Mouse (Mus musculus) stomach, embryonic 14.5 days (tissue): ENCODE measurements at regions not wholly inside any gene's neighbourhood (a gene's known extent, or its start where the extent isn't known, plus 50 kb on each side); places are given as distances from the start of the nearest gene placed in this dataset.

Experiments used
- ATAC-seq: fragments of 200-750 bp; cut with Nextera tagmentation; 2 replicates; pipeline ENCODE4 v1.8.0; 2017; ENCODE audit warnings: low read depth, moderate TSS enrichment; ENCODE audit not compliant: insufficient number of reproducible peaks, insufficient read depth, low FRiP score
- H3K27ac ChIP-seq: fragments of 300-500 bp; sonication (generic); 2 replicates; pipeline ENCODE4 v1.5.1; 2014; ENCODE audit warnings: mild to moderate bottlenecking, low read length, moderate library complexity, mixed read lengths
- H3K27me3 ChIP-seq: fragments of 300-500 bp; sonication (generic); 2 replicates; pipeline ENCODE4 v1.6.1; 2014; ENCODE audit warnings: low read length, control low read depth, mixed read lengths; ENCODE audit not compliant: control insufficient read depth, insufficient read depth
- H3K36me3 ChIP-seq: fragments of 300-500 bp; sonication (generic); 2 replicates; pipeline ENCODE4 v1.6.1; 2014; ENCODE audit warnings: mild to moderate bottlenecking, control low read depth, low read length, moderate library complexity, mixed read lengths; ENCODE audit not compliant: control insufficient read depth, insufficient read depth
- H3K4me1 ChIP-seq: fragments of 300-500 bp; sonication (generic); 2 replicates; pipeline ENCODE4 v1.6.1; 2014; ENCODE audit warnings: low read length, control low read depth, mixed read lengths; ENCODE audit not compliant: control insufficient read depth, insufficient read depth
- H3K4me2 ChIP-seq: fragments of 300-500 bp; sonication (generic); replicated peaks from 2 replicates; pipeline ENCODE4 v1.6.1; 2014; ENCODE audit warnings: low read depth, low read length, control low read depth
- H3K4me3 ChIP-seq: fragments of 300-500 bp; sonication (generic); 2 replicates; pipeline ENCODE4 v1.5.1; 2014; ENCODE audit warnings: low read depth, low read length, control low read depth
- H3K9ac ChIP-seq: fragments of 300-500 bp; sonication (generic); replicated peaks from 2 replicates; pipeline ENCODE4 v1.6.1; 2014; ENCODE audit warnings: low read depth, mild to moderate bottlenecking, control low read depth, low read length, moderate library complexity, mixed read lengths
- H3K9me3 ChIP-seq: fragments of 300-500 bp; sonication (generic); 2 replicates; pipeline ENCODE4 v1.6.1; 2016; ENCODE audit warnings: low read depth, low read length, control low read depth; ENCODE audit not compliant: control insufficient read depth
- WGBS: fragments of 180-500 bp; shearing (Covaris S2); extraction: QIAGEN DNeasy Blood & Tissue Kit; methylation state at CpG from one replicate; pipeline ENCODE4 v1.1.7; 2014; 5-methylcytosine and 5-hydroxymethylcytosine counted together

- Histone ChIP-seq H3K4me3 (no peak overlapping the region), H3K36me3 (no peaks in the 10 kb centered on the region), H3K27ac (no peak overlapping the region), H3K4me1 (no peaks in the 10 kb centered on the region), H3K4me2 (no peak overlapping the region), H3K9me3 (no peaks in the 10 kb centered on the region), H3K9ac (no peak overlapping the region), H3K27me3 (no peaks in the 10 kb centered on the region)
- WGBS: 38% methylated on average over 4 of the region's 4 CpGs
- ATAC-seq: no peak
These were observed 71.5 kb upstream of the Phactr1 start for GRCm38 (mm10) chr13:42608963-42609362.

- H3K36me3 ChIP-seq: no peaks in the 10 kb centered on the region
- no peaks in the 10 kb centered on the region for H3K9me3 ChIP-seq
- no peak overlapping the region for H3K27ac ChIP-seq
- H3K4me1 ChIP-seq: no peaks in the 10 kb centered on the region
- 71% methylated on average over 4 of the region's 4 CpGs for WGBS
- ATAC-seq: no peak
- H3K4me3 ChIP-seq: no peak overlapping the region
- H3K4me2 ChIP-seq: no peak overlapping the region
- no peak overlapping the region for H3K9ac ChIP-seq
- no peaks in the 10 kb centered on the region for H3K27me3 ChIP-seq
These were observed 67.1 kb upstream of the Phactr1 start for GRCm38 (mm10) chr13:42613326-42613725.

DNA sequence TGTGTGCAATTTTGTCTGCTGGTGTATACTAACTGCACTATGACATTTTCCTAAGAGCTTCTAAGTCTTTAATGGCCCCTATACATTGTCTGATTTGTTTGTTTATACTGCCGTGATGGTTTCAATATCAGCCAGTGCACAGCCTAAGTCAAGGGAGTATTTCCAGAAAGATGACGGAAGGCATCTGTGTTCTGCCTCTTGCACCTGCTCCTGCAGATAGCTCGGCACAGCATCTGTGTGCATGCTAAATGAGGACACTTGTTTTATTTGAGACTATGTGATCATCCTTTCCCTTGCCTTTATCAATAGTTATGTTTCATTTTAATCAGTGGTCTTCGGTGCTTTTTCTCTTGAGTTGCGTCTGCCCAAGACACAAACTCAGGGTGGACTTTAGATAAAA, 64.6 kb upstream of the Phactr1 start:
- Histone ChIP-seq H3K9me3 (no peaks in the 10 kb centered on the region), H3K4me1 (no peaks in the 10 kb centered on the region), H3K27me3 (no peaks in the 10 kb centered on the region), H3K9ac (no peak overlapping the region), H3K27ac (no peak overlapping the region), H3K4me3 (no peak overlapping the region), H3K36me3 (no peaks in the 10 kb centered on the region), H3K4me2 (no peak overlapping the region)
- 70% methylated on average over 5 of the region's 5 CpGs for WGBS
- no peak for ATAC-seq

DNA sequence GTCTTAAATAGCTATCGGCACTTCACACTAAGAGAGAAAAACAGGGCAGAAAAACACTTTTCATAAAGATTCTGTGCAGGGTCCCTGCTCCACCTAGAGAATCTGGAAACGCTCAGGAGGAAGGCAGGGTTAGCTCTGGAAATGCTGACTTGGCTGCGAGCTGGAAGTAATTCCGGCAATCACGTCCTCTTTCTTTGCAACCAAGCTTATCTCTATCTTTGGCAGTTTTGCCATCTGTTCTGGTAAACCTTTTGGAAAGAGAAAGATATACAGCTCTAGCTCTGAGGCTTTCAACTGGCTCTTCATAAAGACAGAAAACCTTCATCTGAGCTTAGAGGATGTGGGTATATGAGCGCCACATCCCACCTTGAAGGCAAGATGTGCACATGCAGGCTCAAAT, 63.2 kb upstream of the Phactr1 start:
- Histone ChIP-seq H3K4me1 (no peaks in the 10 kb centered on the region), H3K9me3 (no peaks in the 10 kb centered on the region), H3K4me3 (no peak overlapping the region), H3K36me3 (no peaks in the 10 kb centered on the region), H3K27me3 (no peaks in the 10 kb centered on the region), H3K9ac (no peak overlapping the region), H3K27ac (no peak overlapping the region), H3K4me2 (no peak overlapping the region)
- no peak for ATAC-seq
- 81% methylated on average over 6 of the region's 6 CpGs for WGBS

DNA sequence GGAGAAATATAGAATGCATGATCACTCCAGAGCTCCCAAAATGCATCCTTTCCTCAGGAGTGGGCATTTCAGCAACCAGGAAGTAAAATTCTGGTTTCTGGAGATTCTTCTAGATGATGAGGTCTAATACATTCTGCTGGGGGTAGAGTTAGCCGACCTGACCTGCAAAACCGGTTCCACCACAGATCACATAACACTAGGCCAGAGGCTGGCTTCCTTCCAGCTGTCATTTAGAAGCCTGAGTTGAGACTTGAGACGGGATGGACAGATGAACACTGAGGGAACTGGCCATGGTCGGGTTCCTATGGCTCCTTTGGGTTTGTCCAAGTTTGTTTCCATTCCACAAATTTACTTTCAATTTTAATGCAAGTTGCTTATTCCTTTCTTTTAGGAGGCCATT, 62.6 kb upstream of the Phactr1 start:
- no peak overlapping the region for H3K4me3 ChIP-seq
- no peak overlapping the region for H3K9ac ChIP-seq
- ATAC-seq: no peak
- no peaks in the 10 kb centered on the region for H3K9me3 ChIP-seq
- H3K4me2 ChIP-seq: no peak overlapping the region
- no peak overlapping the region for H3K27ac ChIP-seq
- 47% methylated on average over 4 of the region's 4 CpGs for WGBS
- no peaks in the 10 kb centered on the region for H3K27me3 ChIP-seq
- no peaks in the 10 kb centered on the region for H3K36me3 ChIP-seq
- H3K4me1 ChIP-seq: no peaks in the 10 kb centered on the region

- no peak for ATAC-seq
- Histone ChIP-seq H3K4me3 (no peak overlapping the region), H3K36me3 (no peaks in the 10 kb centered on the region), H3K9me3 (no peaks in the 10 kb centered on the region), H3K27me3 (no peaks in the 10 kb centered on the region), H3K4me2 (no peak overlapping the region), H3K4me1 (no peaks in the 10 kb centered on the region), H3K9ac (no peak overlapping the region), H3K27ac (no peak overlapping the region)
- 92% methylated on average over 6 of the region's 6 CpGs for WGBS
These were observed 60.7 kb upstream of the Phactr1 start for GRCm38 (mm10) chr13:42619555-42620280.

DNA sequence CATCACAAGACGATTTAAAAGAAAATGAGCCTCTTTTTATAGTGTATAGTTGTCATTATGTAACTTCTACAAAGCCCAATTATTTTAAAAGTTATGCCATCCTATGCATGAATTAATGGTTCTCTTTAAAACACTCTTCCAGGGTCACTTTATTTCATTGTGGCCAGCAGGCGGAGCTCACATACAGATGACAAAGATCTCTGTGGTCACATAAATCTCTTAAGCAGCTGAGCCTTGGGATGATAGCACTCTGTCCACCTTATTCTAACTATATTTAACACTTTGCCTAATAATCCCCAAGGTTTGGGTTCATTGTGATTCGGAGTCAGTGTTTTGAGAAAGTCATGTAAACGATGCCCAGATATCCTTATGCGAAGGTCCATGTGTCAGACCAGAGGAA, 56.9 kb upstream of the Phactr1 start:
- Histone ChIP-seq H3K27ac (no peak overlapping the region), H3K36me3 (no peaks in the 10 kb centered on the region), H3K9me3 (no peaks in the 10 kb centered on the region), H3K4me1 (no peaks in the 10 kb centered on the region), H3K27me3 (no peaks in the 10 kb centered on the region), H3K4me3 (no peak overlapping the region), H3K9ac (no peak overlapping the region), H3K4me2 (no peak overlapping the region)
- 50% methylated on average over 5 of the region's 5 CpGs for WGBS
- no peak for ATAC-seq
